Mouse (Mus musculus): ENCODE measurements around the gene 2310034G01Rik. TPM values are rescaled to one million over a fixed set of nuclear protein-coding genes. Genes with fewer than 3 reads are reported as not detected.

2310034G01Rik gene
- under 1 TPM; 0.27 to 0.43 TPM for total RNA-seq (2021)
- long read RNA-seq, experiment 1: 0 reads
- long read RNA-seq, experiment 2: 0 reads

DNA sequence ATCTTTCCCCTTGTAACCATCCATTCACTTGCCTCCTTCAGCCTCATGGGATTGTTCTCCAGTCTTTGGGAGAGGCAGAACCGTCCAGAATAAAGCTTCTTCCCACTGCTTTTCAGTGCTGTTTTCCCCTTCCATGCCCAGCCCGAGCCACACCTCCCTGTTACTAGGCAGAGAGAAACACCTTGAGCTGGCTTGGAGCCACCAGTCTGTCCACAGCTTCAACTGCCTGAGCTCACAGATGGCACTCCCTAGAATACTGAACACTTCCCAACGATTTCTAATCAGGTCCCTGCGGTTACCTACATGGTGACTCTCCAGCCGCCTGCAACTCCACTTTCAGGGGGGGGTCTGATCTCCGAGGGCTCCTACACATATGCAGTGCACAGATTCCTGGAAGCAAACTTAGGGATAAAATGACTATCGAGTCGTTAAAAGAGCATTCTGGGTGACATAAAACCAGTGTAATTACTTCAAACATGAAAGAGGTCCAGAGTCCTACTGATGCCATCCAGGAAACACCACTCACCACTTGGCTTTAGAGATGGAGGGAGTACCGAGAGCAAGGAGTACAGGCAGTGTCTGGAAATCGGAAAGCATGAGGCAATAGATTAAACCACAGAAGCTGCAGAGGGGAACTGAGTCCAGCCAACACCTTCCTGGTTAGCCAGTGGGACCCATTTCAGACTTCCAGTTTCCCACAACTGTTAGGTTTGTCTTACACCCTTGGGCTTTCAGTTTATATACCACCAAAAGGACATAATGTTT is at the start of gene 2310034G01Rik:
Gene 2310034G01Rik, minus strand, starts transcription at position 135 of the 765 bp plus-strand sequence.
- no peak for DNase-seq (ENCODE audit: low spot score)

DNA sequence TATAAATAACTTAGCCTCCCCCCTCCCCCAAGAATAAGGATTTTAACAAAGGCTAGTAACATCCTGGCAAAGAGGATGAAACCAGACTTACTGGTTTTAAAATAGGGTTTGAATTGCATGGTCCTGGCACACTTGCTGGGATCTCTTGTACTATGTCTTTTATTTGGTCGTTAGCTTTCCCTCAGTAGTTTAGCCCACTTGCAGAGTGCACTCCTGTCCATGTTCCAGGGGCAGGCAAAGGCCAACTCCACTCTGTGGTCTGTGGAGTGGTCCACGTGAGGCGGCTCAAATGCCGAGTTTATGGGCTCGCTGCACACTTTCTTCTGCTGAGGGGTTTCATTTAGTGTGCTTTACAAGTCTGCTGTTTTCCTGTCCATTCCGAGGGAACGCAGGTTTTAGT is 49.8 kb upstream of the 2310034G01Rik start:
- no peak for DNase-seq (ENCODE audit: low spot score)

DNA sequence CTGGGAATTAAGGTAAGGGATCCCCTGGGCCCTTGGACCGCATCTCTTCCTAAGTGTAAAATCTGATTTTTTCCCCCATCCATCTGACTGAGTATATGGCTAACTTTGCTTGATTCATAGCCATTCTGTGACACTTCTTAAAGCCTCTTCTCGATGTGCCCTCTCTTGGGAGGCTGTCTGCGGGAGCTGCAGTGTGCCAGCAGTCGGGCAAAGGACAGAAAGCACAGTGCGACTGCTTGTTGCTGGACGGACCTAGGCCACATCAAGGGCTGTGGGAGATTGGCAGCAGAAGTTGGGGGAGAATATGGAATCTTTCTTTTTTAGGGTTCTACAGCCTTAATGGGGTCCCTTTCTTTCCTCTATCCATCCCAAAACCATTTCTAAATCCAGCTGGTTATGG is 49.3 kb upstream of the 2310034G01Rik start:
- DNase-seq (ENCODE audit: low spot score): no peak

DNA sequence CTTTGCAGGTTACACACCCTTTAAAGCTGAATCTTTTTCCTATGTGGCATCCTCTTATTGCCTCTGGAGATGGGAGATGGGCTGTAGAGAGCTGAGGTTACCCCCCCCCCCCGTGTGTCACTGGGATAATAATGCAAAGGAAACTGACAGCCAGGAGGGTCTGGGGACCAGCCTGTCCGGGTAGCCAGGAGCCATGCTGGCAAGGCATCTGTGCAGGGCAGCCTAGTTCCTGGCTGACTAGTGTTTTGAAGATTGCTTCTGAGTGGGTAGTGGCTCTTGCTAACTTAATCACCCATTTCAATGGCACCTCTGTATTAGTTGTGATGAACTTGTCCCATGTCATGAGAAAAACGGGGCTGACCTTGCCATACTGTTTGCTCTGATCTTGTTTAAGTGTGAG is 48.3 kb upstream of the 2310034G01Rik start:
- DNase-seq (ENCODE audit: low spot score): no peak

DNA sequence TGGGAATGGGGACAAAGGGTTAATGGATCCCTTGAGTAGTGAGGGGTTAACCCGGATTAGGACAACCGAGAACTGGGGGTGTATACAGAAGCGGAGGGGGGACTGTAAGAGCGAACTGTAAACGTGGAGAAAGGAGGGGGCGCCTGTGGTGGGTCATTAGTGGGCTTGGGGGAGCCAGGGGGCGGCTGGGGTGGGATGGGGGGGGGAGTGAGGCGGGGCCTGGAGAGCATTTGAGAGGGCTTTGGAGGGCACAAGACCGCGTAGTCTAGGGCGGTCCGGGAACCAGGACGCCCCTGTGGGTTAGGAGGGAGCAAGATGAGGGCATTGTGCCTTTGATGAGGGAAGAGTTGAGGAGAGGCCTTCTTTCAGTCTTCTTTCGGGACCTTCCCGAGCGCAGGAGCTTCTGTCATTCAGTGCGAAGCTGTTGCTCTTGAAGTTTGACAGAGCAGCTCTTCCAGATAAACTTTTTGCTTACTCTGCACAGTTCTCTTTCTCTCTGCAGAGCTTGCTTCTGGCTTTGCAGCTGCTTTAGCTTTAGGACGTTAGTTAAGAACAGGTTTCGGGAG is 47.4 kb upstream of the 2310034G01Rik start:
- DNase-seq (ENCODE audit: low spot score): no peak

DNA sequence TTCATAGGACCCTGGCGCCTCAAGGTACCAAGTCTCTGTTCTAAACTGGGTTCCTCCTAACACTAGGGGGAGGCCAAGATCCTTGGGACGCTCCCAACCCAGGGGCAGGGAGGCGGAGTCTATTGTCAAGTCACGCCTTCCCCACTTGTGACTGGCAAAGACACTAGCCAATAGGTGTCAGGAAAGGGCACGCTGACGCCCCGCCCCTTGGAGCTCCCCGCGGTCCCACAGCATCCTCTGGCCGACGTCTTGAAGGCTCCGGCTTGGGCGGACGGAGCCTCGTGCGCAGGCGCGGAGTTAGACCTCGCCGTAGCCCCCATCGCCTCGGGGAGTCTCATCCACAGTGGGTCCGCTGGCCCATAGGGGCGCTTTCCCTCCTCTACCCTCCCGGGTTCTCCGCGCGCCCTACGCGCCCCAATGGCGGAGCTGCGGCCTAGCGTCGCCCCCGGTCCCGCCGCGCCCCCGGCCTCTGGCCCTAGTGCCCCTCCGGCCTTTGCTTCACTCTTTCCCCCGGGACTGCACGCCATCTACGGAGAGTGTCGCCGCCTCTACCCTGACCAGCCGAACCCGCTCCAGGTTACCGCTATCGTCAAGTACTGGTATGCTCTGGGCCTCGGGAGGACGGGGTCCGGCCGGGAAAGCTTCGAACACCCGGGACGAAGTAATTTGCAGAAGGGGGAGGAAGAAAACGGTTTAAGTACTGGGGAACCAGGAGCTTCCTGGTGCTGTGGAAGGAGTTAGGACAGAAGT is 46.8 kb upstream of the 2310034G01Rik start, which contains the start of gene Sufu:
Gene Sufu, plus strand, starts transcription at position 211 of the 750 bp plus-strand sequence.
- DNase-seq (ENCODE audit: low spot score): peak; percentile 99

DNA sequence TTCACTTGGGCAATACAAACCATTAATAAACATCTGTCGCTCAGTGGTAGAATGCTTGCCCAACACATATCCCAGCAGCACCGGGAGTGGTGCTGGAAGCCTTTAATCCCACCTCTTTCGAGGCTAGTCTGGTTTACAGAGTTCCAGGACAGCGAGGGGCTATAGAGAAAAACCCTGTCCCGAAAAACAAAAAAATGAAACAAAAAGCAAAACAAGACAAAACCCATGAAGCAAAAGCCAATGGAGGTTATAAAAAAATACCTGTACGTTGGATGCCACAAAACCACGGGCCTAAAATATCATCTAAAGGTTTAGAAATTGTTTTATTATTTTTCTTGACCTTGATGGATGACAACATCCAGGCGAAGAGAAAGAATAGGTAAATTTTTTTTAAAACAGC is 46.0 kb upstream of the 2310034G01Rik start:
- no peak for DNase-seq (ENCODE audit: low spot score)

DNA sequence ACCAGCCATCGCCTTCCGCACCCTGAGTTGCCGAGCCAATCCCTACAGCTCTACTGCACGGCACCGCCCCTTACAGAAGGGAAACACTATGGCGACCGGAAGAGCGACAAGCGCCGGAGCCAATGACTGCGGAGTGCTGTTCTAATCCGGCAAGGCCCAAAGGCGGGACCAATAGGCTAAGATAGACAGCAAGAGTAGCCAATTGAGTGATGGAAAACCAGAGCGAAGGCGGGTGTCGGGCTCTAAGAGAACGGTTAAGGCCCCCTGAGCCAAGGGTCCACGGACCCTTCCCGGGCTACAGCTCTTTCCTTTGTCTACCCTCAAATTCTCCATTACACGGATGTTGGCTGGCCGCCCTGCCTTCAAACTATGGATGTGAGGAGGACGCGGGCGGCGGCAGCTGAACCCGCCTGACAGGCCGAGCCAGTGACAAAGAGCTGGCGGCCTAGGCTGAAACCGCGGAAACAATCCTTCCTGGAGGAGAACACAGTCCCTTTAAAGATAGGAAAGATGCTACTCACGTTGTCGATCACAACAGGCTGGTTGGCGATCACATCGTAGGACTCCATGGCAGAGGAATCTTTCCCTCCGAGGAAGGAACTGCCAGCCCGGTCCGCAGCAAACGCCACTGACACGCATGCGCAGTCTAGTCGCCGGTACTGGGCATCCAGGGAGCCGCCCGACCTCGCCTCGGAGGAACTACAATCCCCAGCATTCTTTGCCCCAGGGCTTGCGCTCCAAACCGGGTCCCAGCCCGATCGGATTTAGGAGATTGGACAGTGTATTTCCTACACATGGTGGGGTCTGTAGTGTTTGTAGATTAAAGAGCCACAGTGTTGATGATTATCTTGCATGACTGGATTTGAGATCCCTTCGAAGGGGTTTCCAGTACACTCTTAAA is 45.3 kb upstream of the 2310034G01Rik start, which contains the start of gene Actr1a:
Gene Actr1a, minus strand, starts transcription at position 640 of the 901 bp plus-strand sequence.
- DNase-seq (ENCODE audit: low spot score): peak; percentile 99

DNA sequence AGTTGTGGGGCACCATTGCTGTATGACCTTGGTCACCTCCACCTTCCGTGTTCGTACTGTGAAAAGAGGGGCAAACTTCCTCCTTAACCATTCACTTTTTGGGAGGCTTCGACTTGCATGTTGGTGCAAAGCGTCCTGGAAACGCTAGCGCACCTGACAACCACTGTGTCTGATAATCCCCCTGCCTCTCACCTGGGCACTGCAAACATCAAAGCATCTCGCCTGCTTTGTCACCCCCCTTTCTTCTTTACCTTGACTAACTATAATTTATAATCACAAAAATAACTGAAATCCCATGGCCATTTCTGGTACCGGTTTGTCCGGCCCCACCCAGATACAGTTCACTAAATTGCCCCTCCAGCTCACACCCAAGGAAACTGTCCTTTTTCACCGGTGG is 44.6 kb upstream of the 2310034G01Rik start:
- no peak for DNase-seq (ENCODE audit: low spot score)

DNA sequence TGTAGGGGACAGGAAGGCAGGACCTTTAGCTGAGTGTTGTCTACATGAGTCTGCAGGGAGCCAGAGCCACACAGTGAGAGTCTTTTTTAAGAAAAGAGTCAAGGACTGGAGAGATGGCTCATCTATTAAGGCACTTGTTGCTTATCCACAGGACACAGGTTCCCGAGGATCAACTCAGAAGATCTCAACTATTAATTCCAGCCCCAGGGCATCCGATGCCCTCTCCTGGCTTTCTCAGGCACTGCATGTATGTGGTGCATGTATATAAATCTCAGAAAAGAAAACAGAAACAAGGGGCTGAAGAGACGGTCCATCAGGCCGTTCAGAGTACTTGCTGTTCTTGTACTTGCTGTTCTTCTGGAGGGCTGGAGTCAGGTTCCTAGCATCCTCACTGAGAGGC is 41.9 kb upstream of the 2310034G01Rik start:
- peak; percentile 26 for DNase-seq (ENCODE audit: low spot score)

DNA sequence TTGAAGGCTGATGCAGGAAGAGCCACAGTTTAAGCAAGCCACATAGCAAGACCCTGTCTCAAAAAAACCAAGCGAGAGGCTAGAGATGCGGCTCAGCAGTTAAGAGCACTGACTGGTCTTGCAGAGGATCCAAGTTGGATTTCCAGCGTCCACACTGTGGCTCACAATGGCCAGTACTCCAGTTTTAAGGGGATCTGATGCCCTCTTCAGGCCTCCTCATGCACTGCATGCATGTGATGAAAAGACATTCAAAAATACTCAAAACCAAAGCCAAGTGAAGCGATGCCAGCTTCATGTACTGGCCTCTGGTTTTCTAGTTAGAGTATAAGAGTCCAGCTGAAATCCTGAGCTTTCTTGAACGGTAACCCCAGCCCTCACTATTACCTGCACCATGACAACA is 39.8 kb upstream of the 2310034G01Rik start:
- DNase-seq (ENCODE audit: low spot score): no peak

DNA sequence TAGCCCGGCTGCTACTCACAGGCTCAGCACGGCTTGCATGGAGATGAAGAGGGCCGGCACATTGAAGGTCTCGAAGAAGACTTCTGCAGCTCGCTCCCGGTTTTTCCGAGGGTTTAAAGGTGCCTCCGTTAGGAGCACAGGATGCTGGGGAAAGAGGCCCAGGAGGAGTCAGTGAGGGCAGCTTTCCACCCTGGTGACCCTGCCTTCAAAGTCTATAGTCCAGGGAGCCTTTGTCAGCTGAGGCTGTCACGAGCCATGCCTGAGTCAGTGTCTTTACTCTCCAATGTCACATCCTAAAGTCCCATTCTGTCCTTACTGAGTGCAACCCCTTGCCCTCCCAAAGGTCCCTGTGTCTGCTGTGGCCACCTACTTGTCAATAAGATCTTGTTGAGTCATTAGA is 32.2 kb upstream of the 2310034G01Rik start:
- no peak for DNase-seq (ENCODE audit: low spot score)

DNA sequence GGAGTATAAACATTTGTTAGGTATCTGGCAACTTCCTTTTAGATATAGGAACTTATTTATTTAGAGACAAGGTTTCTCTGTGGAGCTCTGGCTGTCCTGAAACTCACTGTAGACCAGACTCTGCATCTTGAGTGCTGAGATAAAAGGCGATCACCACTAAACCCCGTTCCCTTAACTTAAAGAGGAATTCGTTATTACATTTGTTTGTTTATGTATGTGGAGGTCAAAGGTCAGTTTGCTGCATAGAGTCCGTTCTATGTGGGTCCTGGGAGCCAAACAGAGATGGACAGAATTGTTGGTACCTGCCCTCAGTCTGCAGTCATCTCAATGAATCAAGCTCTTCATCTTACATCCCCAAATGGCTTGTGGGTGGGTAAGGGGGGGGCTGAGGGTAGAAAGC is 25.8 kb upstream of the 2310034G01Rik start:
- no peak for DNase-seq (ENCODE audit: low spot score)

DNA sequence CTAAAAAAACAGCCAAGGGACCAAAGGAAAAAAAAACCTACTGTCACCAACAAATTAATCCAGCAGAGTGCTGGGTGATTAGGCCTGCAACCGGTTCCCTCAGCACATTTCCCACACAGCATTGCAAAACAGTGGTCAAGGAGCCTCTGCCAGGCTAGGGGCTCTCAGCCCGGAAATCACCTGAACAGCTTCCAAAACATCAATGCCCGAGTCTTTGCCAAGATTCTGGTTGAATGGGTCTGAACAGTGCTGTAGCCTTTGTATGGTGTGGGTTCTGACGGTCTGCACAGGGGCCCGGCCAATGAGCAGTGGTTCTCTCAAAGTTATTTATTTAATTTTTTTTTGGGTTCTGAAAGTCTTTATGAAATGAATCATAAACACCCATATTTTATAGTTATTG is 25.4 kb upstream of the 2310034G01Rik start:
- DNase-seq (ENCODE audit: low spot score): no peak

DNA sequence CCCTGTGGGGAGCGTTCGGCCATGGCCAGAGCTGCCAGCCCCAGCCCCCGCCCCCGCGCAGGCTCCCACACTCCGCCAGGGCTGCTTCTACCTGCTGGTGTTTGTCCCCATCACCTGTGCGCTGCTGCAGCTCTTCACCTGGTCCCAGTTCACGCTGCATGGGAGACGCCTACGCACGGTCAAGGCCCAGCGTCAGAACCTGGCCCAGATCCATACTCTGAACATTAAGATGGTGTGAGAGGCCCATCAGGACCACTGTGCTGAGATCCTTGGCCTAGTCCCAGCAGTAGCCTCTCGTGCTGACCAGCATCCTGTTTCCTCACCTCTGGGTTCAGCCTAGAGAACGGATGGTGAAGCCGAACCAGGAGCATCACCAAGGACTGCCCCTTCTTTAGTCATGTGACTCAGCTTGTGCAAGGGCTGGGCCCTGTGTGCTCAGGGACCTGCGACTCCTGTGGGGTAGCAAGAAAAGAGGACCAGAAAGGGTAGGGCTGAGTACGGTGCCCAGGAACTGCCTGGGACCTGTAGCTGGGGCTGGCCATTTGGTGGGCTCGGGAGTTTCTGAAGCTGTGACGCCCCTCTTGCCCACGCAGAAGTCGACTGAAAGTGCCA is 24.5 kb upstream of the 2310034G01Rik start:
- no peak for DNase-seq (ENCODE audit: low spot score)

DNA sequence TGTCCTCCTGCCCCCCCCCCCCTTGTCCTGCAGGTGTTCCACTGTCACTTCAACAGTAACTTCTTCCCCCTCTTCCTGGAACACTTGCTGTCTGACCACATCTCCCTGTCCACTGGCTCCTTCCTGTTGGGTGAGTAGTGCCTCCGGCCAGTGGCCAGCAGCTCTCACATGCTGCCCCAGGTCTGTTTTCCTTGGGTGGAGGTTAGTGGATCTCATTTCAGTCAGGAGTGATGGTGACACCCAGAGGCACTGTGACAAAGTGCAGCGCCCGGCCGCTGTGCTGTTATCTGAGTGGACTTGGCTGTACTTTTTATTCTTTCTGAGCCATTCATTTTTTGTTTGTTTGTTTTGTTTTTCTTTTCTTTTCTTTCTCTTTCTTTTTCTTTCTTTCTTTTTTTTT is 19.1 kb upstream of the 2310034G01Rik start:
- DNase-seq (ENCODE audit: low spot score): peak; percentile 72

DNA sequence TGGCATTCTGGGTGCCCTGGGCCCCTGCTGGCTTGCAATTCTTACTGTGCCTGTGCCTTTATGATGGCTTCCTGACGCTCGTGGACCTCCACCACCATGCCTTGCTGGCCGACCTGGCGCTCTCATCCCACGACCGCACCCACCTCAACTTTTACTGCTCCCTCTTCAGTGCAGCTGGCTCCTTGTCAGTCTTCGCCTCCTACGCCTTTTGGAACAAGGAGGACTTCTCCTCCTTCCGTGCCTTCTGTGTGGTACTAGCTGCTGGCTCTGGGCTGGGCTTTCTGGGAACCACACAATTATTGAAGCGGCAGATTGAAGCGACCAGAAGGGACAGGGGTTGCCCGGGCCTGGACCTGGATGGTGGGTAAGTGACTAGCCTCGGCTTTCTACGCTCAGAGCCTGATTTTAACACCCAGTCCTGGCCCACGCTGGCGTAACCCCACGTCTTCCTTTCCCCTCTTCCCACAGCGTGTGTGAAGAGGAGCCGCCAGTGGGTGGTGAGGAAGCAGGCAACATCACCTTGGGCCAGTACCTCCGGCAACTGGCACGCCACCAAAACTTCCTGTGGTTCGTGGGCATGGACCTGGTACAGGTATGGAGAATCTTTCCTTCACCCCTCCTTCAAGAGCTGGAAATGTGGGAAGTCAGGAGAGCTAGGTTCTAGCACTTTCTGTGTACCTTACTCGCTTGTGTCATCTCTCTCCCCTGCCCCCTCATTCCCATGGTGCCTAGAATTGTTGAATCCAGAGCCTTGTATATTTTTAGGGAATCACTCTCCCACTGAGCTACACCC is 17.9 kb upstream of the 2310034G01Rik start:
- DNase-seq (ENCODE audit: low spot score): no peak

DNA sequence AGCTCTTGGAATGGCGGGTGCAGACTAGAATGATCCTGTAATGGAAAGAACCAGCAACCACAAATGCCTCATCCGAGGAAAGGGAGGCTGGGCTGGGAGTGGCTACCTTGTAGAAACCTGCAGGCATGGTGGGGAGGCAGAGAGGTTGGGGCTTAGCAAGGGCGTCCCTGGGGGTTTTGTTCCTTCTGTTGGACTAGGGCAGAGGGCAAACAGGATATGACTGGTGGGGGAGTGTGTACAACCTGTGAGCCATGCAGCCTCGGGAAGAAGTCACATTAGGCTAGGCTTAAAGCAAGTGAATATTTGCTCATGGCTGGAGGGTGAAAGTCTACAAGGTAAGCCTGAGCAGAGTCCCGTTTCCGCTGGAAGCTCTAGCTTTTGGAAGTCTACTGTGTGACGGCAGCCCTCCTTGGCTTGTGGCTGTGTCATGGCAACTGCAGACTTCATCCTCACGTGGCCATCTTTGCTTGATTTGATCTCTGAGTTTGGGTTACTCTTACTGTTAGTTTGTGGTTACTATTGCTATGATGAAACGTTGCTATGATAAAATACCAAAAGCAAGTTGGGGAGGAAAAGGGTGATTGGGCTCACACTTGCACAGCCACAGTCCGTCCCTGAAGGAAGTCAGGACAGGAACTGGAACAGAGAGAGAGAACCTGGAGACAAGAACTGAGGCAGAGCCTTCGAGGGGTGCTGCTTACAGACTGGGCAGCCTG is 13.3 kb upstream of the 2310034G01Rik start:
- no peak for DNase-seq (ENCODE audit: low spot score)

DNA sequence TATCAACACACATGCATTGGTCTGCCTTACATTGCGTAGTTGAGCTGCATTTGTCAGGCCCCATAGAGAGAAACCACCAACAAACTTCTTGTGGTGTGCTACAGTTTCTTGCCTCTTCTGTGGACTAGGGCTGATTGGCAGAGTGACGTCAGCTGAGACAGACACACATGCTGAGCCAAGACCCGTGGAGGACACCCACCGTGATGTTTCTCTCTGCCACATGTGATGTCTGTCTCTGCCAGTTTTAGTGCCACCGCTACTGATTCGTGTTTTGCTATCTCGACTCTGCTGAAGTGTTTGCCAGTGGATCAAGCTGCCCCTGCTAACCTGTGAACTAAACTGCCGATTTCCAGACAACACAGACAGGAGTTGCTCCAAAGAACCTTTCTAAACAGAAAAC is 12.0 kb upstream of the 2310034G01Rik start:
- DNase-seq (ENCODE audit: low spot score): no peak
